Mouse (Mus musculus): ENCODE results near the gene Gm11020.

The Gm11020 gene

GRCm38 (mm10) chr8:104342426-104342825 lies 21.1 kb downstream of the Gm11020 start:
- DNase-seq (ENCODE audit: low spot score) = no peak

- DNase-seq (ENCODE audit: low spot score) = peak; percentile 83
These were observed 22.6 kb downstream of the Gm11020 start for GRCm38 (mm10) chr8:104343957-104344356.

- DNase-seq (ENCODE audit: low spot score) = no peak
These were observed 23.3 kb downstream of the Gm11020 start for GRCm38 (mm10) chr8:104344622-104345021.

- DNase-seq (ENCODE audit: low spot score) = no peak
These were observed 25.3 kb downstream of the Gm11020 start for GRCm38 (mm10) chr8:104346706-104347105.

GRCm38 (mm10) chr8:104348971-104349370 lies 27.6 kb downstream of the Gm11020 start:
- no peak for DNase-seq (ENCODE audit: low spot score)

- DNase-seq (ENCODE audit: low spot score) = no peak
These were observed 28.7 kb downstream of the Gm11020 start for GRCm38 (mm10) chr8:104350047-104350446.

GRCm38 (mm10) chr8:104353186-104353585 lies 31.8 kb downstream of the Gm11020 start:
- DNase-seq (ENCODE audit: low spot score) = no peak

GRCm38 (mm10) chr8:104354504-104354903 lies 33.1 kb downstream of the Gm11020 start:
- DNase-seq (ENCODE audit: low spot score) = no peak

GRCm38 (mm10) chr8:104358637-104359036 lies 37.3 kb downstream of the Gm11020 start:
- no peak for DNase-seq (ENCODE audit: low spot score)

- DNase-seq (ENCODE audit: low spot score) = no peak
These were observed 38.5 kb downstream of the Gm11020 start for GRCm38 (mm10) chr8:104359778-104360456.

- DNase-seq (ENCODE audit: low spot score) = no peak
These were observed 44.3 kb downstream of the Gm11020 start for GRCm38 (mm10) chr8:104365695-104366094.

- DNase-seq (ENCODE audit: low spot score) = no peak
These were observed 46.0 kb downstream of the Gm11020 start for GRCm38 (mm10) chr8:104367398-104367797.

GRCm38 (mm10) chr8:104369591-104369990 lies 48.2 kb downstream of the Gm11020 start:
- no peak for DNase-seq (ENCODE audit: low spot score)

GRCm38 (mm10) chr8:104370071-104370470 lies 48.7 kb downstream of the Gm11020 start:
- no peak for DNase-seq (ENCODE audit: low spot score)

- DNase-seq (ENCODE audit: low spot score) = no peak
These were observed 49.8 kb downstream of the Gm11020 start for GRCm38 (mm10) chr8:104371121-104371520.
